In the genomic region with DNA sequence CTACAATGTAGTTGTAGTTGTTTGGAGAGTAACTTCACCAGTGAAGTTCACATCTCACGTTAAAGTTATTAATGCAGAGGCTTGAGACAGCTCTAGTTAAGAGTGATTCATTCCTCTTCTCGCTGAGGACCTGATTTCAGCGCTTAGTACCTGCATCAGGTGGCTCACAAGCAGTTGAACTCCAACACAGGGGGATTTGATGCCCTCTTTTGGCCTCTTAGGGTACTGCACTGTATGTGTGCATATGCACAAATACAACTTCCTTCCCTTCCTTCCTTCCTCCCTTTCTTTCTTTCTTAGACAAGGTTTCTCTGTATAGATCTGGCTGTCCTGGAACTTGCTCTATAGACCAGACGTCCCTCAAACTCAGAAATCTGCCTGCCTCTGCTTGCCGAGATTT, we compare ENCODE assay signal across 11 mouse cellular contexts. TPM values are rescaled to one million over a fixed set of nuclear protein-coding genes. Genes with fewer than 3 reads are reported as not detected.
DNase-seq lines count a peak whose midpoint lies in the region; ATAC-seq and TF ChIP-seq lines count a peak whose summit lies in the region.
"Had no signal": no experiment of that assay in that cellular context is flagged by ENCODE, and none has a peak within 500 bp of the region (broad histone marks: within the 10 kb centered on the region; RNA-seq: fewer than 3 reads in every experiment).

No protein-coding gene starts in this region.

- no peak for DNase-seq in heart, postnatal 0 days (ENCODE audit: low spot score)
- no peak for DNase-seq in lung, adult 2 months
- DNase-seq in lung, postnatal 25 days (ENCODE audit: low spot score) = no peak
- peak; percentile 85 for DNase-seq in ES-CJ7 (ENCODE audit: low read depth, low spot score)
- peak; percentile 27 to 42 for DNase-seq in kidney, postnatal 4 days
- no peak for DNase-seq in embryonic facial prominence, embryonic 10.5 days (ENCODE audit: low spot score)
- DNase-seq in left cerebral cortex, postnatal 14 days (ENCODE audit: low spot score in 2 of 2) = no peak
- DNase-seq: heart, postnatal 36 days had no signal

- intact Hi-C loops in left cerebral cortex, postnatal 14 days (cut with DNase I) = no loop called here

- ATAC-seq in heart, postnatal 0 days (ENCODE audit: insufficient read depth, low read depth) = no peak
- ATAC-seq in heart, embryonic 11.5 days (replicated peaks; ENCODE audit: insufficient number of reproducible peaks, low FRiP score, low TSS enrichment) = no peak

- H3K4me1 ChIP-seq in heart, postnatal 0 days (ENCODE audit: control insufficient read depth, insufficient read depth) = no peaks in the 10 kb centered on the region
- no peaks in the 10 kb centered on the region for H3K4me1 ChIP-seq in heart, embryonic 11.5 days (ENCODE audit: control insufficient read depth, insufficient read depth, low read length)
- peaks cover 5% of the 10 kb centered on the region for H3K4me1 ChIP-seq in lung, adult 2 months (ENCODE audit: control insufficient read depth, insufficient read depth, low read length)
- H3K4me1 ChIP-seq in embryonic facial prominence, embryonic 10.5 days = peaks cover 14% of the 10 kb centered on the region

- no peaks in the 10 kb centered on the region for H3K36me3 ChIP-seq in heart, postnatal 0 days (replicated peaks; ENCODE audit: control insufficient read depth, insufficient read depth, low read length)
- H3K36me3 ChIP-seq in heart, embryonic 11.5 days (ENCODE audit: control insufficient read depth, insufficient read depth, low read length) = no peaks in the 10 kb centered on the region
- H3K36me3 ChIP-seq in embryonic facial prominence, embryonic 10.5 days (replicated peaks) = no peaks in the 10 kb centered on the region
- H3K36me3 ChIP-seq: forebrain, embryonic 10.5 days; limb, embryonic 10.5 days had no signal

- H3K4me3 ChIP-seq in heart, postnatal 0 days (ENCODE audit: low read depth, low read length) = no peak overlapping the region
- no peak overlapping the region for H3K4me3 ChIP-seq in heart, embryonic 11.5 days (ENCODE audit: low read depth, low read length)
- no peak overlapping the region for H3K4me3 ChIP-seq in lung, adult 2 months (replicated peaks; ENCODE audit: extremely low read depth, low read depth, low read length)
- H3K4me3 ChIP-seq in embryonic facial prominence, embryonic 10.5 days = no peak overlapping the region
- H3K4me3 ChIP-seq: forebrain, embryonic 10.5 days; limb, embryonic 10.5 days had no signal

- H3K9me3 ChIP-seq in heart, postnatal 0 days (replicated peaks; ENCODE audit: control insufficient read depth, low read length) = no peaks in the 10 kb centered on the region
- no peaks in the 10 kb centered on the region for H3K9me3 ChIP-seq in heart, embryonic 11.5 days (replicated peaks; ENCODE audit: control insufficient read depth, low read length)
- H3K9me3 ChIP-seq in embryonic facial prominence, embryonic 10.5 days = no peaks in the 10 kb centered on the region
- H3K9me3 ChIP-seq: forebrain, embryonic 10.5 days; limb, embryonic 10.5 days had no signal

- no peak overlapping the region for H3K27ac ChIP-seq in heart, postnatal 0 days (ENCODE audit: low read depth)
- no peak overlapping the region for H3K27ac ChIP-seq in heart, embryonic 11.5 days (ENCODE audit: low read depth, low read length)
- no peak overlapping the region for H3K27ac ChIP-seq in embryonic facial prominence, embryonic 10.5 days (replicated peaks)
- H3K27ac ChIP-seq: forebrain, embryonic 10.5 days; limb, embryonic 10.5 days had no signal

- WGBS in heart, postnatal 0 days = 58% methylated on average over 5 of the region's 5 CpGs
- WGBS in heart, embryonic 11.5 days (ENCODE audit: insufficient replicate concordance) = 59% methylated on average over 5 of the region's 5 CpGs
- WGBS in lung, adult 2 months = 66% methylated on average over 5 of the region's 5 CpGs
- WGBS in embryonic facial prominence, embryonic 10.5 days = 58% methylated on average over 5 of the region's 5 CpGs

- no peak for TF ChIP-seq EP300 in heart, postnatal 0 days (IDR thresholded peaks at IDR 0.05; ENCODE audit: low read depth)

- TF ChIP-seq CTCF in heart, postnatal 0 days (IDR thresholded peaks at IDR 0.05; ENCODE audit: low read depth) = peak; percentile 33; the same call in 1 of the 2 replicates
- TF ChIP-seq CTCF in lung, adult 2 months (IDR thresholded peaks at IDR 0.05; ENCODE audit: insufficient read depth, low read length) = peak; percentile 43

- no peaks in the 10 kb centered on the region for H3K27me3 ChIP-seq in heart, postnatal 0 days (ENCODE audit: control insufficient read depth, insufficient read depth, low read length)
- H3K27me3 ChIP-seq in heart, embryonic 11.5 days (ENCODE audit: control insufficient read depth, insufficient read depth, low read length) = peaks cover 6% of the 10 kb centered on the region
- H3K27me3 ChIP-seq in embryonic facial prominence, embryonic 10.5 days (replicated peaks; ENCODE audit: low read depth, poor library complexity, severe bottlenecking) = no peaks in the 10 kb centered on the region

- TF ChIP-seq POLR2A in lung, adult 2 months (IDR thresholded peaks at IDR 0.05; ENCODE audit: borderline replicate concordance, extremely low read depth, low read depth, low read length) = no peak

- no peak overlapping the region for H3K9ac ChIP-seq in heart, postnatal 0 days (replicated peaks; ENCODE audit: low read depth, low read length)
- H3K9ac ChIP-seq in heart, embryonic 11.5 days (ENCODE audit: low read depth, low read length) = no peak overlapping the region

- no peak overlapping the region for H3K4me2 ChIP-seq in heart, postnatal 0 days (ENCODE audit: low read depth, low read length)
- no peak overlapping the region for H3K4me2 ChIP-seq in heart, embryonic 11.5 days

RNA-seq across cellular contexts. Expression of a gene that starts 21.8 kb away (rescaled TPM):
- total RNA-seq in heart, postnatal 0 days (2014; rRNA removed; ENCODE audit: low replicate concordance) = 18.1 and 20.4 TPM in 2 replicates
- 4.8 and 5.6 TPM in 2 replicates for polyA plus RNA-seq in heart, postnatal 0 days (2015; fragmentation: Nextera tagmentation; extraction: Ambion mirVana)
- polyA plus RNA-seq in heart, embryonic 11.5 days (2014; fragmentation: Nextera tagmentation; extraction: Ambion mirVana) = 11.4 and 14.2 TPM in 2 replicates
- 40.8 and 50.9 TPM in 2 replicates for polyA plus RNA-seq in lung, adult 2 months (2012; rRNA removed)
- polyA plus RNA-seq in embryonic facial prominence, embryonic 10.5 days (2016; fragmentation: Nextera tagmentation; extraction: Ambion mirVana) = 15.0 and 17.3 TPM in 2 replicates
- total RNA-seq in left cerebral cortex, postnatal 14 days (2021) = 10 to 100 TPM; 71.8 to 75.9 TPM

RNA-seq across cellular contexts. Expression of a gene that starts 54.9 kb away (rescaled TPM):
- not detected in 2 replicates for total RNA-seq in heart, postnatal 0 days (2014; rRNA removed; ENCODE audit: low replicate concordance)
- polyA plus RNA-seq in heart, postnatal 0 days (2015; fragmentation: Nextera tagmentation; extraction: Ambion mirVana) = 0.03 and 0.07 TPM in 2 replicates
- 0.46 and 0.66 TPM in 2 replicates for polyA plus RNA-seq in heart, embryonic 11.5 days (2014; fragmentation: Nextera tagmentation; extraction: Ambion mirVana)
- 0.06 and 0.10 TPM in 2 replicates for polyA plus RNA-seq in lung, adult 2 months (2012; rRNA removed)
- 5.2 and 5.7 TPM in 2 replicates for polyA plus RNA-seq in embryonic facial prominence, embryonic 10.5 days (2016; fragmentation: Nextera tagmentation; extraction: Ambion mirVana)
- total RNA-seq in left cerebral cortex, postnatal 14 days (2021) = 100 to 1,000 TPM; 187 to 192 TPM

Comparison
In these comparisons a context has a peak if more than half of its experiments do, and no peak if none do; other contexts are left out.
1. DNase-seq: peak in ES-CJ7 (single experiment) and kidney, postnatal 4 days (2 of 2); none in heart, postnatal 0 days (single experiment), lung, adult 2 months (single experiment), lung, postnatal 25 days (single experiment), embryonic facial prominence, embryonic 10.5 days (single experiment) and left cerebral cortex, postnatal 14 days (0 of 2).